8 mouse cellular contexts compared by ENCODE assay signal in genomic region chr7:119015736-119016135, GRCm38 (mm10). TPM values are rescaled to one million over a fixed set of nuclear protein-coding genes. Genes with fewer than 3 reads are reported as not detected.
DNase-seq lines count a peak whose midpoint lies in the region; ATAC-seq and TF ChIP-seq lines count a peak whose summit lies in the region.

No protein-coding gene starts in this region.

- no peaks in the 10 kb centered on the region; the same call in 1 of the 2 replicates for H3K27me3 ChIP-seq in hindbrain, embryonic 11.5 days (ENCODE audit: control insufficient read depth, insufficient read depth, low read length)
- H3K27me3 ChIP-seq in hindbrain, embryonic 12.5 days: no peaks in the 10 kb centered on the region
- H3K27me3 ChIP-seq in embryonic facial prominence, embryonic 10.5 days (replicated peaks; ENCODE audit: low read depth, poor library complexity, severe bottlenecking): no peaks in the 10 kb centered on the region

- peak; percentile 69 for DNase-seq in hindbrain, embryonic 11.5 days (ENCODE audit: low spot score)
- DNase-seq in right cerebral cortex, adult 2 months (ENCODE audit: low spot score in 2 of 2): peak; percentile 43 to 49
- no peak for DNase-seq in right cerebral cortex, postnatal 25 days
- DNase-seq in embryonic facial prominence, embryonic 10.5 days (ENCODE audit: low spot score): peak; percentile 62
- no peak for DNase-seq in heart, postnatal 25 days (ENCODE audit: low spot score)
- DNase-seq in gastrocnemius, postnatal 36 days: no peak

- H3K36me3 ChIP-seq in hindbrain, embryonic 11.5 days (ENCODE audit: control insufficient read depth, insufficient read depth, low read length): no peaks in the 10 kb centered on the region
- H3K36me3 ChIP-seq in hindbrain, embryonic 12.5 days: no peaks in the 10 kb centered on the region
- no peaks in the 10 kb centered on the region for H3K36me3 ChIP-seq in embryonic facial prominence, embryonic 10.5 days (replicated peaks)

- TF ChIP-seq POLR2A in olfactory bulb, adult 2 months (IDR thresholded peaks at IDR 0.05; ENCODE audit: insufficient read depth, low read depth, low read length): no peak

- H3K4me1 ChIP-seq in hindbrain, embryonic 11.5 days (replicated peaks; ENCODE audit: control insufficient read depth, insufficient read depth, low read length): no peaks in the 10 kb centered on the region
- H3K4me1 ChIP-seq in hindbrain, embryonic 12.5 days: no peaks in the 10 kb centered on the region
- H3K4me1 ChIP-seq in embryonic facial prominence, embryonic 10.5 days: 0 out of 2 replicates have a peak, but pooled peaks cover 4% of the 10 kb centered on the region
- no peaks in the 10 kb centered on the region; the same call in 1 of the 2 replicates for H3K4me1 ChIP-seq in olfactory bulb, adult 2 months (ENCODE audit: control insufficient read depth, insufficient read depth, low read length)

- intact Hi-C loops in heart, postnatal 25 days (cut with DNase I): no loop called here
- intact Hi-C loops in gastrocnemius, postnatal 36 days (cut with DNase I): no loop called here

- H3K9me3 ChIP-seq in hindbrain, embryonic 11.5 days (ENCODE audit: control insufficient read depth, low read length): no peaks in the 10 kb centered on the region
- H3K9me3 ChIP-seq in hindbrain, embryonic 12.5 days (replicated peaks): no peaks in the 10 kb centered on the region
- H3K9me3 ChIP-seq in embryonic facial prominence, embryonic 10.5 days: no peaks in the 10 kb centered on the region

- 0% methylated on average over 3 of the region's 3 CpGs for WGBS in hindbrain, embryonic 11.5 days
- WGBS in hindbrain, embryonic 12.5 days: 0% methylated on average over 3 of the region's 3 CpGs
- WGBS in embryonic facial prominence, embryonic 10.5 days: 2% methylated on average over 3 of the region's 3 CpGs
- WGBS in olfactory bulb, adult 2 months: 0% methylated on average over 3 of the region's 3 CpGs

- no peak overlapping the region for H3K4me3 ChIP-seq in hindbrain, embryonic 11.5 days (ENCODE audit: low read depth, low read length)
- no peak overlapping the region for H3K4me3 ChIP-seq in hindbrain, embryonic 12.5 days
- no peak overlapping the region for H3K4me3 ChIP-seq in embryonic facial prominence, embryonic 10.5 days
- H3K4me3 ChIP-seq in olfactory bulb, adult 2 months (ENCODE audit: insufficient read depth, low read depth, low read length): no peak overlapping the region

- H3K27ac ChIP-seq in hindbrain, embryonic 11.5 days (ENCODE audit: low read depth, low read length): no peak overlapping the region
- no peak overlapping the region for H3K27ac ChIP-seq in hindbrain, embryonic 12.5 days
- no peak overlapping the region for H3K27ac ChIP-seq in embryonic facial prominence, embryonic 10.5 days (replicated peaks)
- no peak overlapping the region for H3K27ac ChIP-seq in olfactory bulb, adult 2 months (ENCODE audit: insufficient read depth, low read depth, low read length)

- H3K9ac ChIP-seq in hindbrain, embryonic 11.5 days (ENCODE audit: low read depth, low read length): no peak overlapping the region
- H3K9ac ChIP-seq in hindbrain, embryonic 12.5 days: no peak overlapping the region

- H3K4me2 ChIP-seq in hindbrain, embryonic 11.5 days (replicated peaks; ENCODE audit: low read depth, low read length): no peak overlapping the region
- H3K4me2 ChIP-seq in hindbrain, embryonic 12.5 days (replicated peaks): no peak overlapping the region

- peak; percentile 62; the same call in 1 of the 2 replicates for TF ChIP-seq CTCF in olfactory bulb, adult 2 months (IDR thresholded peaks at IDR 0.05; ENCODE audit: insufficient read depth, low read depth, low read length)

- 0 out of 2 replicates have a peak, but pooled peaks have one; percentile 50 for ATAC-seq in hindbrain, embryonic 11.5 days (ENCODE audit: low FRiP score)
- ATAC-seq in hindbrain, embryonic 12.5 days (ENCODE audit: low FRiP score): no peak

RNA-seq across cellular contexts. Expression of gene Gprc5b, which starts 20.7 kb away (rescaled TPM):
- 27.2 and 30.3 TPM in 2 replicates for polyA plus RNA-seq in hindbrain, embryonic 11.5 days (2014; fragmentation: Nextera tagmentation; extraction: Ambion mirVana)
- 12.9 and 13.2 TPM in 2 replicates for polyA plus RNA-seq in hindbrain, embryonic 12.5 days (2016; fragmentation: Nextera tagmentation; extraction: Ambion mirVana)
- polyA plus RNA-seq in embryonic facial prominence, embryonic 10.5 days (2016; fragmentation: Nextera tagmentation; extraction: Ambion mirVana): 7.2 and 8.2 TPM in 2 replicates
- not detected in 2 replicates for polyA plus RNA-seq in olfactory bulb, adult 2 months (2012; ENCODE audit: insufficient read depth, insufficient read length, low replicate concordance, missing spikeins)
- 10 to 100 TPM; 13.9 to 15.7 TPM for total RNA-seq in heart, postnatal 25 days (2021)
- 10 to 100 TPM; 14.0 to 19.0 TPM for total RNA-seq in gastrocnemius, postnatal 36 days (2021)

Comparison
In these comparisons a context has a peak if more than half of its experiments do, and no peak if none do; other contexts are left out.
1. DNase-seq: peak in hindbrain, embryonic 11.5 days (single experiment), right cerebral cortex, adult 2 months (2 of 2) and embryonic facial prominence, embryonic 10.5 days (single experiment); none in right cerebral cortex, postnatal 25 days (single experiment), heart, postnatal 25 days (single experiment) and gastrocnemius, postnatal 36 days (0 of 2).